Mouse (Mus musculus) adrenal gland, adult 18-20 months (tissue): Measurements from ENCODE around the gene Tiam2. TPM values are rescaled to one million over a fixed set of nuclear protein-coding genes. Genes with fewer than 3 reads are reported as not detected.

Source experiments
- DNase-seq, 2 experiments: peaks; one replicate each; pipeline ENCODE4 v3.0.0; 2021 to 2022; ENCODE audit warnings: low spot score in 2 of 2
- long read RNA-seq, 2 experiments: library from polyadenylated mRNA; stranded (forward); transcript quantifications; one replicate each; pipeline ENCODE4 v2.0.0; 2021
- total RNA-seq, 2 experiments: library from RNA; stranded (reverse); gene quantifications; 1 replicate in 1 of 2; 2 replicates in 1 of 2; pipeline ENCODE4 v1.2.3; 2021

The Tiam2 gene
- total RNA-seq, result 10 to 100 TPM in 1 of 2 experiments, 1 to 10 TPM in 1; 6.4 to 29.1 TPM
- long read RNA-seq, experiment 1, partial matches to known transcripts, result 1 of 4 reads
- long read RNA-seq, experiment 1, other reads (novel, unspliced or antisense), result 3 of 4 reads
- long read RNA-seq, experiment 2, full-length matches to known transcripts, result 1 of 77 reads
- long read RNA-seq, experiment 2, partial matches to known transcripts, result 12 of 77 reads
- long read RNA-seq, experiment 2, other reads (novel, unspliced or antisense), result 64 of 77 reads

DNA sequence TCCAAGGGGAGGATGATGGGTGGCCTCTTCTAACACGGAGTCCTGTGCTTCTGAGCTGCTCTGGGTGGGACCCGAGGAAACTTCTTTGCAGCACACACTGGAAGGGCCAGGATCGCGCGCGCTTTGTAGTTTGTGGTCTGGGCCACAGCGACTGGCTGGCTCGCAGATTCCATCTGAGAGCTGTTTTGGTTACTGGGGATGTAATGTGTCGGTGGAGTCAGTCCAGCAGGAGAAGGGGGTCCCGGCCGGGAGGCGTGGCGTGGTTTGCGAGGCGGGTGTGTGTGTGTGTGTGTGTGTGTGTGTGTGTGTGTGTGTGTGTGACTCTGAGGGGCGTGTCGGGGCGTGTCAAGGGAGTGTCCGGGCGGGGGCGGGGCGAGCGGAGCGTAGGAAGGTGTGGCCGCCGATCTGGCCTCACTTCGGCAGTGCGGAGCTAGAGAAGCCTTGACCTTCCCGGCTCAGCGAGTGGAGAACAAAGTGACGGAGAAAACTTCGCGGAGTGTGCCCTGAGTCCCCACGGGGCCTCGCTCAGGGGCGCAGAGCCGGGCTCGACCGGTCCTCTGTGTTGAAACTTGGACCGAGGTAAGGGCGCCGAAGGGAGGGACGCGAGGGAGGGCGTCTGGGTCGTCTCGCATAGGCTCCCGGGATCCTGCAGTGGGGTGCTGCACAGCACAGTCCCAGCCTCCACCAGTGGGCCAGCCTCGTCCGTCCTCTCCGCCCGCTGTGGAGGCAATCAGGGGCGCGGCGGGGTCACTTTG is at the start of gene Tiam2:
Gene Tiam2 (plus strand): TSS at position 426 of the 755 bp plus-strand sequence.
- DNase-seq, result peak; percentile 68 to 70

DNA sequence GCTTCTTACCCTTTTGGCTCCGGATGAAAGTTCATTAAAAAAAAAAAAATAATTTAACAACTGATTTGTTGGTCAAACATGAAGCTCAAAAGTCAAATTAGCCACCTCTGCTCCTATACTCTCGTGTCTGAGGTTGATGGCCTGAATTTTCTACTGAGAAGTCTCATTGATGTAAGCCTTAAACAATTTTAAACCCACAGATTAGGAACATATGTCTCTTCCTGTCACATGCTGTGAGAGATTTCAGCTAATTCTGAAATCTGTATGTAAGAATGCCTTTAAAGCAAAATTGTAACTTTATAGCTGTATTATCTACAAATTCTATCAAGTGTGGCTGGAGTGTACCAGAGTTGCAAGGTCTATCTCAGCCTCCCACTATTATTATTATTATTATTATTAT is 46.1 kb upstream of the Tiam2 start:
- no peak for DNase-seq

DNA sequence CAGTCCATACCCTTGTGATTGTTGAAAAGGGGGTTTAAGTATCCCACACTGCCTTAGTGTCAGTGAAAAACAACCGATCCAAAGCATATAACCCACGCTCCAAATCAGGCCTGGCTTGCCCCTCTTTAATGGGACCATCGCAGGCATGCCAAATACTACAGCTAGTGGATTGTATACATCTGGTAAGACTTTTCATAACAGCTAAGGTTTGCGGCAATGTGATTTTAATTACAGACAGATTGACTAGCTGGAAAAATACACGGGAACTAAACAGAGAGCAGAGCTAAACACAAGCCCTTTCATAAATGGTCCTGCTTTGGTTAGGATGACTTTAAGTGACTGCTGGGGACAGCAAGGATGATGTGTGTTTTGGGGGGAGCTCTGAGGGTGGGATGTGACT is 44.4 kb upstream of the Tiam2 start:
- DNase-seq, result no peak

DNA sequence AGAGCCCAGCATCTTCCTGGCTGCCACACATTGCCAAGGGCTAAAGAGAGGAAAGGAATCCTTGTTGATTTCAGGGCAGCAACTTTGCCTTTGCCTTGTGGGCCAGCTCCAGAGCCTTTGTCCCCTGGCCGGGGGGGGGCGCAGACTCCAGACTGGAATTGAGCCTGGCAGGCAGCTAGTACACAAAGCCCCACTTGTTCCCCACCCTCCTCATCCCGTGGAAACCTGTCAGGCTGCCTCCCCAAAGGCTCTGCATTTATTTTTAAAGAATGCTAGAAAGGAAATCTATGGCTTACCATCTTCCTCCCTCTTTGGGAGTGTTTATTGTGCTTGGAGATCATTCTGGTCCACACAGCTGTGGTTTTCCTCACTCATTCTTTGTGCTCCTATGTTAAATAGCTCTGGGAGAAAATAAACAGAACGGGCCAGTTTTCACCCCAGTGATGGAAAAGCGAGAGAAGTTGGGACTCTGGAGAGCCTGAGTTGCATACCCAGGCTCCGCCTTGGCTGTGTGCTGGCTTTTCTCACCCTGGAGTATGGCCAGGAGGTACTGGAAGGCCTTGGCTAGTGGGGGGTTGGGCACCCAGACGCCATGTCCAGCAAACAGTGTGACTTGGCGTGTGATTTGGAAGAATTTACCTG is 41.2 kb upstream of the Tiam2 start:
- no peak for DNase-seq

DNA sequence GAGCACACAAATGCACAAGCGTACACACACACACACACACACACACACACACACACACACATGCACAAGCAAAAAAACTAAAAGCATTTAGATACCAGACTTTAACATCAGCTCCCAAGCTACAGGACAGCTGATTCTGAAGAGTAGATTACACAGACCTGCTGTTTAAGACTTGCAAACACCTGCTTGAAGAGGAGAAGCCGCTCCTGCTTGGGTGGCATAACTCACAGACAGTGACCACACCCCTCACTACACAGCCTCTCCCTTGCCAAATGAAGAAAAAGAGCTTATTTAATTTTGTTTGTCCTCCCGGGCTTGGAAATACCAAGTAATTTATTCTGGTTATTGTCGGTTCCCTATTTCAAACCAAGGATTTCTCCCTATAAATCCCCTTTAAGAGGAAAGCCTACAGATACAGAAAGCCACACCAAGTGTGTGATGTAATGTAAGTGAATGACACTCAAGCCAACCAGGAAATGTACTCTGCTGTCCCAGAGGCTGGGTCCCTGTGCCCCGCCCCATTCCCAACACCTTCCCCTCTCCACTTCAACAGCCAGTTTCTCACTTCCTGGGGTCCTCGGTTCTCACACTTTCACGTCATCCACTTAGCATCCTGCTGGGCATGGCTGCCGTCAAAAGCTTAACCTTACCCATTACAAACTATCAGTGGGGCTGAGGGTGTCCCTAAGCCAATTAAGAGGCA is 40.1 kb upstream of the Tiam2 start:
- DNase-seq, result no peak

DNA sequence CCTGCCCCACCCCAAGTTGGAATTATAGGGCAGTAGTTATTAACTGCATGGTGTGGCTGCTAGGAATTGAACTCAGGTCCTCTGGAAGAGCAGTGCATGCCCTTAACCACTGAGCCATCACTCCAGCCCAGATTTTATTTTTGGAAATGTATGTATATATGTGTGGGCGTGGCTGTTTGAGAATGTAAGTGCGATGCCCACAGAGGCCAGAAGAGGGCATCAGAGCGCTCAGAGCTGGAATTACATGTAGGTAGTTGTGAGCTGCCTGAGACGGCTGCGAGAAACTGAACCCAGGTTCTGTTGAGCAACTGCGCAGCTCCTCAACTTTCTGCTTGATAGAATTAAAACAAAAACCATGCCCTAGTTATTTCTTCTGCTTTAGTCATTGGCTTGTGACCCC is 38.0 kb upstream of the Tiam2 start:
- DNase-seq, result peak; percentile 51 to 59

DNA sequence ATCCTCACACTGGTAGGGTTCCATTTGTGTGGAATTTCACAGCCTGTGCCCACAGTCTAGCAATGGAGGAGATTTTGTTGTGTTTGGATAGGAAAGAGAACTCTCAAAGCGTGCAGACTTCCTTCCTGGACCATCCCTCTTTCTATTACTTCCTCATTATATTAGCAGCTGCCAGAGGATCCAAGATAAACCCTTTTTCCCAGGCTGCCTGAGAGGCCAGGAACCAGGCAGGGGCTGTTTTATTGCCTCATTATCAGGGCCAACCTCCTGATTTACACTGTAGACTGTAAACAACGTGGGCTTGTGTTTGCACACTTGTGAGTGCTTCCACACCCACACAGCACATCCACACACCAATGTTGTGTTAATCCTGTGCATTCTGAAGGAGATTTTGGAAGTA is 31.3 kb upstream of the Tiam2 start:
- no peak for DNase-seq

DNA sequence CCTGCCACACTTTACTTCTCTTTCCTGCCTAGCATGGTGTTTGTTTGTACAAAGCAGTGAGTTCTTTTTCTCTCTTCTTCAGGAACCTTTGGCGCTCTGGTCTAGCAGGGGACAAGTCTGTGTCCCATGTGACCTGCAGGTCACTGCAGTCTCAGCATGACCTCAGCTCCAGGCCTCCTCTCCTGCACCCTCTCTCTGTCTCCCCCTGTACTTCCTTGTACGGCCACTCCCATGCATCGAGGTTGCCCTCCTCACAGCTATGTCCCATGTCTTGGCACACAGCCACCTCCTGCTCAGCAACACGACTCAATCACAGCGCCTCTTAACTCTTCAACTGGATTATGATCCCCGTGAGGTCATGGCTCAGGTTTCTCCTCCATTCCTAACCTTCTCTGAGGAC is 26.9 kb upstream of the Tiam2 start:
- DNase-seq, result no peak

DNA sequence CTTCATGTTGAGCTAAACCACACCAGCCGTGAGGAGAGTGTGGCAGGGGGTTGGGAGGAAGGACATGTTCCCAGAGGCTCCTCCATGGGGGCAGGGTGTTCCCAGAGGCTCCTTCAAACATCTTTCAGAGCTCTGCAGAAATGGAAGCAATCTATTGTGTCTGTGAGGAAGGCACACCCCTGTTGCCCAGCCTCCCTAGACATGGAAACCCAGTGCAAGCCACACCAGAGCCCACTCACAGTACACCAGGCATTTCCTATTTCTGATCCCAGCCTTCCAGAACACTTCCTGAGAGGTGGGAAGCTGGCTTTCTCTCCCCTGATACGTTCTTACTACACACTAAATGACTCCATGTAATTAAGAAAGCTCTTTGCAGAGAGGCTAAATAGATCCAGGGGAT is 20.4 kb upstream of the Tiam2 start:
- no peak for DNase-seq

DNA sequence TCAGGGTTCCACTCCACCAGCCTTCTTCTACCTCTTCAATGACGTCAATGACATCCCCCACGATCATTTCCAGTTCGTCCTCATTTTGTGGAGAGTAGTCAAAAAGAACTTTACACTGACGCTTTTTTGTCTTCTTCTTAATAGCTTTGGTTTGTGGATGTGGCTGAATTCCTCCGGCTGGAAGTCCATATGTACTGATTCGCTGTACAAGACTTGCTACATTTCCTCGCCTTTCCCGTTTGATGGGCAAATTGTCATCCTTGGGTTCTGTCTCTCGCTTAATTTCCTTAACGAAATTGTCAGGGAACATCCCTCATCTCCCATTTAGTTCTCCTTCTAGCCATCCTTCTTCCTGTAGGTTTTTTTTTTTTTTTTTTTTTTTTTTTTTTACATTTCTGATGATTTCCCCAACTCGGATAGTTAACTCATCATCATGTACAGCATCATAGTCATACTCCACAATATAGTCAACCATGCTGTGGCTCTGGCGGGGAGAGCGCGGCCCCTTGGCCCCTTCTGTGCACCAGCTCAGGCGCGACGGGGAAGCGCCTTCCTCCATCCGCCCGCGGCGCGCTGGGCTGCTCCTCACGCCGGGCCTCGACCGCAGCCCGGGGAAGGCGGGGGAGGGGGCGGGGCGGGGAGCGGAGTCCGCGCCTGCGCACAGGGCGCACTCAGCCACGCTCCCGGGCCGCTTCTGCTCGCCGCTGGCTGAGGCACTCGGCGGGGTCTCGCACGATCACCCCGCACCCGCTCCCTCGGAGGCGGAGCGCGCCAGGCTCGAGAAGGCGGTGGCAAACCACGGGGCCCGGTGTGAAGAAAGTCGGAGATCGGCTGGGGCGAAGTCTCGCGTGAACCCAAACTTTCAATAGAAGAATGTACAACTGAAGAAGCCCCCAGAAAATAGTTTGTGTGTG is 12.4 kb upstream of the Tiam2 start:
- peak; percentile 67 to 71 for DNase-seq

DNA sequence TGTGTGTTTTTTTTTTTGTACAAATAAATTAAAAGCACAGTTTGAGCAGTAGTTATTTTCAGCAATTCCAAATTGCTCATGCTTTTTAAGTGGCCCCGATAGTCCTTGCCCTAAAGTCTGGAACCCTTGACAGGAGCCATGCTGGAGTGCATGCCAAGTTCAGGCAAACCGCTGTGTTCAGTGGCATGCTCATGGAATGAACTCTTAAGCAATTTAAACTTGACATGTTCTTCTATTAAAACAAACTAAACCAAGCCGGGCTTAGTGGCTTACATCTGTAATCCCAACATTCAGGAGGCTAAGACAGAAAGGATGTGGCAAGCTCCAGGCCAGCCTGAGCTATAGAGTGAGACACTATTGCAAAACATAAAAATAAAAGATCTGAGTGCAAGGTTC is 11.8 kb upstream of the Tiam2 start:
- no peak for DNase-seq

DNA sequence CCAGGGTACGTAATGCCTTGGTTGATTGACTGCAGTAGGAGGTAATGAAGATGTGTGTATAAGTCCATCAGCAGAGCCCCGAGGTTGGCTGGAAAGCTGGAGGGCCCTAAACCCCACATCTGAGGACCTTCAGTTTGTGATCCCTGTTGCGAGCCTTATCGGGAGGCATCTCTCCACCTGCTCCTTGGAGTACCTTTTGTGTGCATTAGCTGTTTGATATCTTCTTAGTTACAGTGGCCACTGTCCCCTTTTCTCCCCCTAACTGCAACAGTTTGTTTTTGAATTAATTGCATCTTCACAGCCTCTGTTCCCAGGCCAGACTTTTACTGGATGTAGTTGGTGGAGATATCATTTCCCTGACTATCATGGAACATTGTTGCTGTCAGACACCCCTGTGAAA is 10.8 kb upstream of the Tiam2 start:
- no peak for DNase-seq

DNA sequence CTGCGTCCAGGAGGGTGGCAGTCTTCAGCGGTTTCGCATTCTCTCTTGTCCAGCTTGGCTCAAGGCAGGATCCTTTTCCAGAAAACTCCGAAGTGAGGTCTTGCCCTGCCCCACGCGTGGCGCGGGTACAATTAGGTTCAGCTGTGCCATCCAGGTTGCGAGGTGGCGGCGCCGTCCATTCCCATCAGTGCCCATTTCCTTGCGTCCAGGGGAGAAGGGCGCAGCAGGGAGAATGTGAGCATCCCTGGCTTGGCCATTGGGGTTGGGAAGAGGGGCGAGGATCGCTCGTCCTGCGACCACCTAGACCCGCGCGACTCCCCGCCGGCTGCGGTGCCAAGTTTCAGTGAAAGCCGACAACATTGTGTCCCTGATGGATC is 518 bp downstream of the Tiam2 start:
- DNase-seq, result peak in 1 of 2 experiments; percentile 27

DNA sequence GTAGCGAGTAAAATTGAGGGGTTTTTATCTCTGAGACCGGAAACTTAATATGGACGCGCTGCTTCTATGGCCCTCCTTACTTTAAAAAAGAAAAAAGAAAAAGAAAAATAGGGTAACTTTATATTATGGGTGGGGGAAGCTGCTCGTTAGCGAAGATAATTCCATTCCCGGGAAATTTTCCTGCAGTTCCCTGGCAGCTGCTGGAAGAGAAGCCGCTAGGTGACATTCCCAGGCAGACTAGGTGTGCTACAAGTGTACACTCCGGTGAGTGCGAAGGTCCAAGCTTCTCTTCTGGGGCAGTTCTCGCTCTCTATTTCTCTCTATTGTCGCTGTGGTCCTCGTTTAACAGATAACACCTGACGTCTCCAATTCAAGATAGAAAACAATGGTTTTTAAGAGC is 962 bp downstream of the Tiam2 start:
- no peak for DNase-seq

DNA sequence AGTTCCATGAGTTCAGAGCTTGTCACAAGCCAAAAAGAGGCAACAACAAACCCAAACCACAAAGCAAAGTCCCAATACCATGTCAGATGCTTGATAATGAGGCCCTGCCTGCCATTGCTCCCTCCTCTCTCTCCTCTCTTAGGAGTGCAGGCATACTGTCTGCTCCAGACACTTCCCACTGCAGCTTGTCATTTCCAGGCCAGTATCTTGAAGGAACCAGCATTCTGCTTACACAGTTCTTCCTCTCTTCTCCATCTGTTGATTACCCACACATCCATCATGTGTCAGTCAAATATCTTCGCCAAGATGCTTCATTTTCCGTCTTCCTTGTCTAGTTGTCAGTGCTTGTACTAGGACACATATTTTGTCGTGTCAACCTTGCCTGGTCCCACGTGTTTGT is 2.4 kb downstream of the Tiam2 start:
- no peak for DNase-seq

DNA sequence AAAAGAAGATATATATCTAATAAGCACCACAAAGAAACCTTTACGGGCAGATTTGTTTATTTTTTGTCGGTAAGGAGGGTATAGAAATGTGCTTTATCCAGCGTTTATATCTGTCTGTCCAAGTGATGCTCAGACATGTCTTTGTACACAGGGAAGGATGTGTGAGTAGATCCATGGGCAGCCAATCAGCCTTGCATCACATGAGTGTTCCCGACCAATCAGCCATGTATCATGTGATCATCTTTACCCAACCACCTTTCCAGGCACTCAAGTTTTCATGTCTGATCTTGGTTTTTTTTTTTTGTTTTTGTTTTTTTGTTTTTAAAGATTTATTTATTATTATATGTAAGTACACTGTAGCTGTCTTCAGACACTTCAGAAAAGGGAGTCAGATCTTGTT is 3.1 kb downstream of the Tiam2 start:
- no peak for DNase-seq

DNA sequence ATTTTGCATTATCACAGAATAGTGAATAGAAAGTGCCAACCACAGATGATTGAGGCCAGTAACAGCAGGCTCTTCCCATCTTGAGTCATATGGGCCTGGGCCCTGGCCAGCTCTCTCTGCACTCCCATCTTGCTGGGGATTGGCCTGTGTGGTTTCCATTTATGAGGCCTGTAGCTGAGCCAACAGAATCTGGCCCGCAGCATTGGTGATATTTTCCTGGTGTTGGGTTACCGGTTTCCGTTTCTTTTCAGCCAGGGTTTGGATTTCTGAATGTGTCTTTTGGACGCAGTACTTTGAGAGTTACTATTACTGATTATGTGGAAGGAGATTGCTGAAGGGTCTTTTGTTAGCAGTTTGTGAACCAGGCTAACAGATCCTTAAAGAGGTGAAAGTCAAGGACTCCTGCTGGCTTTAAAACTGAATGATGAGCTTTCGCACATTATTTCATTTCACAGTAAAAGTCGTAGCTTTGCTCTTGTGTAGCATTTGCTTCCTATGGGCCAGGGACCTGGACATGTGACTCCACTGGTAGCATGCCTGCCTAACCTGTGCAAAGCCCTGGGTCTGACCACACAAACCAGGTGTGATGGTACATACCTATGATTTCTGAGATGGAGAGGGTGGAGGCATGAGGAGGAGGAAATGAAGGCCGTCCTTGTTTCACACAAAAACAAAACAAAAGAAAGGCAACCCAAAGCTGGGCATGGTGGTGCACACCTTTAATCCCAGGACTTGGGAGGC is 5.5 kb downstream of the Tiam2 start:
- peak; percentile 26 to 29 for DNase-seq

DNA sequence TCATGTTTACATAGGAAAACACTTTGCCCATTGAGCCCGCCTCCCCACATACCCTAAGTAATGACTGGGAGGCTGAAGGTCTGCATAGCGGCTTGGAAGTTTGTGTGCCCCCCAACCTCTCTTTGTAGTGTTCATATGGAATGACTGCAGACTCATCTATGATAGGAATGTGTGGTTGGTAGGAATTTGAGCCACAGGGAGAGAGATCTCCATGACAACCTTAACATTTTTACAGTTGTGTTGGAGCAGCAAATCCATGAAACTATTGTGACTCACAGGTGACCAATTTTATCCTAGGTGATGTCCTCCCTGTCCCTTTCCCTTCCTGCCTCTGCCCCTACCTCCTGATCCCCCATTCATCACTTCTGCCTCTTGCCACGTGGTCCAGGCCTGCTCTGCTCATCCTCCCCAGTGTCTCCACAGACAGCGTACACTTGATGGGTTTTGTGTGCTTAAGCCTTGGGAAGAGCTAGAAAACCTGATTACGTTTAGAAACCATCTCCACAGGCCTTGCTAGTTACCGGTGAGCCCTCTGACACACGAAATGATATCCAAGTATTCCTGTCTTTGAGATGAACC is 9.9 kb downstream of the Tiam2 start:
- no peak for DNase-seq

DNA sequence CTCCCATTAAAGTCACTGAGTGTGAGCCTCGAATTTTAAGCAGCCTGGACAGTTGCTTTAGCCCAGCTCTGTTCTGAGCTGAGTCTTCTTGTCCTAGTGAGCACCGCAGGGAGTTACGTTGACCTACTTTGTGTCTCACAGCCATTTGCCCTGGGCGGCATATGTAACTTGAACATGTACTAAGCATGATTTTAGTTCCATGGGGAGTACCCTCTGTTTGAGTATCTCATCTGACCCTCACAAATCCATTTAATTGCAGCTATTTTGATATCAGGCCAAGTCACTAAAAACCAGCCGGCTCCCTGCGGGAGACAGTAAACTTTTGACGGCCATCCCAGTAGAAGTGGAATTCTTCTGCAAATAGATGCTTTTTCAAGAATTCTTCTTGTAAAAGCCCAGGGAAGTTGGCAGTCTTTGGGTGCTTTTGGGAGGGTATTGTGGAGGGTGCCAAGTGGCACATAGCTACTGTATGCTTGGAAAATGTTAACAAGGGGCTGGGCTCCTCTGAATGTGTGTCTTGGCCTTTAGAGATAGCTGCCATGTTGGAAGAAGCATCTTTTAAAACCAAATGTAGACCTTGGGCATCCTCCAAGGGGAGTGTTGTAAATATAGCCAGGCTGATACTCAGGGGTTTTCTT is 10.6 kb downstream of the Tiam2 start:
- DNase-seq, result no peak
